Mouse (Mus musculus): Measurements from ENCODE around the gene Gfpt1.
"Not testable (repeated sequence)": the region's sequence is repeated elsewhere in the genome, so short reads cannot be mapped to it uniquely, and the experiment has no call there.

Gfpt1 gene

DNA sequence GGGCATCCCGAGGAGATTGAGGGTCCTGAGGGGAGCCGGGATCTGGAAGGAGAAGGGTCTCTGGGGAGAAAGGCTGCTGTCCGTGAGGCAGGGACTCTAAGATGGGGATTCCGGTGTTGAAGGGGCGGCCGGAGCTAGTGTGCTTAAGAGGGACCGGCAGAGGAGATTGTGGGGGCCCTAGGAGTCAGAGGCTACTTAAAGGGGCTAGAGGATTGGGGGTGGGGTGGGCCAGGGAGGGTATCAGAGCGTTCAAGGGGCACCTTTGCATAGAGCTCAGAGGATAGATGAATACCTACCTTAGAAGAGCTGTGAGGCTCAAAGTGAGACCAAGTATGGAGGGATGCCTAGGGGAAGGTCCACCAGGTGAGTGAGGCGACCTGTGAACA is 478 bp downstream of the Gfpt1 start:
- DNase-seq: no peak

DNA sequence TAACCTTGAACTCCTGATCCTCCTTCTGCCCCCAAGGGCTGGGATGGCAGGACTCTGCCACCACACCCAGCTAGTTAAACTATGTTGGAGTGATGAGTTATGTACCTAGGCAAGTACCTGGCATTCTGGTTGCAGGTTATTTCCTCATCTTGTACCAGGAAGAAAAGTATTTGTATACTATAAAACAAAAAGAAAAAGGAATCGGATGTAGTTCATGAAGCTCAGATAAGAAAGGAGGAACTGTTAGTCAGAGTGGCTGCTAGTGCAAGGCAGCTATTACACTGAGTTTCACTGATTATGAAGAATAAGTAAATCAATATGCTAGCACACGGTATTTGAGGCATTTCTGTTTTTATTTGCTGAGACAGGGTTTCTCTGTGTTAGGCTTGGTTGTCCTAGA is 2.2 kb downstream of the Gfpt1 start:
- no peak for DNase-seq

DNA sequence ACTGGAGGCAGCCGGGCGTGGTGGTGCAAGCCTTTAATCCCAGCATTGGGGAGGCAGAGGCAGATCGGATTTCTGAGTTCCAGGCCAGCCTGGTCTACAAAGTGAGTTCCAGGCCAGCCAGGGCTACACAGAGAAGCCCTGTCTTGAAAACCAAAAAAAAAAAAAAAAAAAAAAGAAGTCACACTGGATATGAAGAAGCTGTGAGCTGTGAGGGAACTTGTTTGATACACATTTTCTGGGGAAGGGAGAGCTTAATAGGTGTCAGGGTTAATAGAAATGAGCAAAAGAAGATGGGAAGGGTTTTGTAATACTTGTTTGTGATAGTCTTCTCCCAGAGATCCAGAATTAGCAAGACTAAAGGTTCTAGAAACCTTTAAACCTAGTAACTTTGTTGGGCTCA is 2.9 kb downstream of the Gfpt1 start:
- no peak for DNase-seq

GRCm38 (mm10) chr6:87048712-87049111 is 6.1 kb downstream of the Gfpt1 start:
- not testable (repeated sequence) for DNase-seq

DNA sequence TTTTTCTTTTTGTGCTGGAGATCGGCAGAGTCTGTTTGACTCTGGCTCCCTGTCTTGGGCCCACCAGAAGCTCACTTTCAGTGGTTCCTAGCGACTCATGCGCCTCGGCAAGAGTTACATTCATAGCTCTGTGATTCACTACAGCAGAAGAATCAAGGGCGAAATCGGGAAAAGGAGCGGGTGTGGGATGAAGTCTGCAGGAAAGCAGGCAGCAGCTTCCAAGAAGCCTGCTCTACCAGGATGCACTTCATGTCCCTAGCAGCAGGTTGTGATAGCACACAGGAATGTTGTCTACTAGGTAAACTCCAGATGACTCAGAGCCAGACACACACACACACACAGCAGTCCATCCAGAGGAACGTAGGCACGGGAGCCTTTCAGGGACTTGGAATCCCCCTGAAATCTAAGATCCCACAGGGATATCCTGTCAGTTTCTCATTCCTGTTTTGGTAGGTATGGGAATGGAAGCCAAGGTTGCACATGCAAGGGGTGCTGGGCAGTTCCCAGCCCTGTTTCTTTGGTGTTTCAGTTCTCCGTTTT is 9.3 kb downstream of the Gfpt1 start:
- no peak for DNase-seq

DNA sequence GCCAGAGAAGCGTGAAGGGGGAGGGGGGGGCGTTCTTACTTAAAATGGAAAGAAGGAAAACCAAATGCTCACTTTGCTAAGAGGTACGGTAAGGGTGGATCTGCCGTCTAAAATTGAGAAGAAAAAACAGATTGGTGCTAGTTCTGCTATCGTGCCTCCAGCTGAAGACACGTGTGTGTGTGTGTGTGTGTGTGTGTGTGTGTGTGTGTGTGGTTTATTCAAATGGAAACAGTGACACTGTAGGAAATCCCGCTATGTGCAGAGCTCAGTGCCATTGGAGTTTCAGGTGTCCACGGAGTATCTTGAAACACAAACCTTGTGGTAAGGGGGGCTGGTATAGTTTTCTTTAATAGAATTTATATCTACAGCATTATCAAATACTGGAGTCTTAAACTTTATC is 11.5 kb downstream of the Gfpt1 start:
- DNase-seq: no peak

DNA sequence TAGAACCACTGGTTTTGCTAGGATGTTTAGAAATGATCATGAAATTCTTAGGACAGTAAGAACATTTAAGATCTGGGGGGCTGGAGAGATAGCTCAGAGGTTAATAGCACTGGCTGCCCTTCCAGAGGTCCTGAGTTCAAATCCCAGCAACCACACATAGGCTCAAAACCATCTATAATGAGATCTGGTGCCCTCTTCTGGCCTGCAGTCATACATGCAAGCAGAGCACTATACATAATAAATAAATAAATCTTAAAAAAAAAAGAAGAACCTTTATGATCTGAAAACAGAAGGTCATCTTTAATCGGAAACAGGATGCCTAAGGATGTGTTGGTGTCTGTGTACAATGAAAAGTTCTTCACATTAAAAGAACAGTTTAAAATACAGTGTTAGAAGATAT is 17.1 kb downstream of the Gfpt1 start:
- DNase-seq: no peak

DNA sequence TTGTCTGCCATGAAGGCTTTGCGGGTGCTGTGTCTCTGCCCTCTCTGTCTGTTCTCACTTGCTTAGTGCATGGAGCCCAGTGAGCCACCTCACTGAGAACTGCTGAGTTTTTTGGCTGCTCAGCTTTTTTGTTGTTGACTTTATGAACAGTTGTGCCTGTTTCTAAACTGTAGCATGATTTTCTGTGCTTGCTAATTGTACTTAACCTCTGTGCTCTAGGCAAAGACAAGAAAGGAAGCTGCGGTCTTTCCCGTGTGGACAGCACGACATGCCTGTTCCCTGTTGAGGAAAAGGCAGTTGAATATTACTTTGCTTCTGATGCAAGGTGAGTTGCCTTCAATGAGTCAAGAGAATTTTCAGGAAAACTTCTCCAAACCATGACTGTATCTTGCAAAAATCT is 20.9 kb downstream of the Gfpt1 start:
- DNase-seq: no peak

DNA sequence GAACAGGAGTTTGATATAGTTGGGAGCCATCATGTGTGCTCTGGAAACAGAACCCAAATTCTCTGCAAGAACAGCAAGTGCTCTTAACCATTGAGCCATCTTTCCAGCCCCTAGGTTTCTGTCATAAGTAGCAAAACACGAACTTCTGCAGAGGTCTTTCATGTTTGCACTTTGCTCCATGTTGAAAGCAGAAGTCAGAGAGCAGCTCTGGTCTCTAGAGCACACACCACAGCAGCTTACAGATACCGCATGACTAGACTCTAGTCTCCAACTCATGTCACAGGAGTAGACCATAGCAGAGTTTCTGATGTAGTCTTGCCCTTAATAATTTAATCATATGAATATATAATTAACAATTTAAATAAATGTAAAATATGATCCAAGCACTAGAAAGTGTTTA is 25.6 kb downstream of the Gfpt1 start:
- peak; percentile 6 for DNase-seq

DNA sequence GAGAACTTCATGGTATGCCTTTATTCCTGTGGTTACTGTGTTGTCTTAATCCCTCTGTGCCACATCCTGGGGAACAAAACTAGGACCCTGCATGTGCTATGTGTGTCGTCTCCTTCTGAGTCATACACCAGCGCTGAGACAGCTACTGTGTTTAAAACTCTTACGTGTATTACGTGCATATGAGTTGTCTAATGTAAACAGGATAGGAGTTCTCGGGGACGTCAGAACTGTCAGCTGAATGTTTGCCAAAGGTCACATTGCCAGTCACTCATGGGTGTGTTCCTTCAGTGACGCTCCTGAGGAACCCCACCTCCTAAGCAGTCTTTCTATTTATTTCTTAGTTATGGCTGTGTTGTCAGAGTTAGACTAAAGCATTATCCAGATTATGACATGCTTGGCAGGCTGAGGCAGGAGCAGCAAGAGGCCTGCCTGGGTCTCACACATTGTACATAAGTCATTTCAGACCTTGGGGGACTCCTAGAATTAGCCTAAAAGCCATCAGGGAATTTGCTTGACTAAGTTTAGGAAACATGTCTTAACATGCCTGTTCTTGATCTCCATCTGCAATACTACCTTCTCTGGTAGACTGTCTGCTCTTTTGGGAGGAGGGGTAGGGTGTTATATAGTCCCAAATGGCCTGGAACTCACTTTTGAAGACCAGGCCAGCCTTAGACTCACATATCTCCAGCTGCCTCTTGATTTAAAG is 26.7 kb downstream of the Gfpt1 start:
- peak; percentile 72 for DNase-seq

DNA sequence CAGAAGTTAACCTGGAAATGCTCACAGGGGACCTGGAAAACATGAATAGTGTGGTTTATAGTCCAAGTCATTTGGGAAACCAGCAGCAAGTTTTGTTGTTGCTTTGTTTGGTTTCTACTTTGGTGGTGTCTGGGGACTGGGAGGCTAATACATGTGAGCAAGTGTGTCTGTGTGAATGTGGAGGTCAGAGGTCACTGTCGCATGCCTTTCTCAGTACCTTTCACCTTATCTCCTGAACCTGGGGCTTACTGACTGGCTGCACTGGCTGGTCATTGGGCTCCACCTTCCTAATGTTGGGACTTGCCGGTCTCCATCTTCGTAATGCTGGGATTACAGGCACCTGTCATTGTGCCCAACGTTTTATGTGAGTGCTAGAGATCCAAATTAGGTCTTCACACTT is 28.0 kb downstream of the Gfpt1 start:
- no peak for DNase-seq

- DNase-seq: no peak
These were observed 30.1 kb downstream of the Gfpt1 start for GRCm38 (mm10) chr6:87072759-87073158.

DNA sequence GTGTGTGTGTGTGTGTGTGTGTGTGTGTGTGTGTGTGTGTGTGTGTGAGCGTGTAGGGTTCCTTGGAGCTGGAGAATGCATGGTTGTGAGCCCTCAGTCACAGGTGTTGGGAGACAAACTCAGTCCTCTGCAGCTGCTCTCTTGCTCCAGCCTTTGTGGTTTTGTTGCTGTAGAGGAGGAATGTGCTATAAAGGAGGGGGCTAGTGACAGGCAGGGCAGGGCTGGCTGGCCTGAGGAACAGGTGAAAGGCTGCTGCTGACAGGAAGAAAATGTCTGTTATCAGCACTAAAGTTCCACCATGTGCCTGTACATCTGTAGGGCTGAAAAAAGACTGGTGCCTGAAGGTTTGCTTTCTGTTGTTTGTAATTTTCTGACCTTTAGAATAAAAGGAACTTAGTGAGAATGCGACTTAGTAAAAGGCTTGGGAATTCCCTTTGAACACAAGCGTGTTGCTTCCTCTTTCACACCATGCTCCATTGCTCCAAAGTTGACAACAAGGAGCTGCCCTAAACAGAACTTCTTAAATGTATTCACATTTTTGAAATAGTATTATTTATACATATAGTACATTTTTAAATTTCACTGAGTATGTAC is 32.5 kb downstream of the Gfpt1 start:
- peak; percentile 13 for DNase-seq

DNA sequence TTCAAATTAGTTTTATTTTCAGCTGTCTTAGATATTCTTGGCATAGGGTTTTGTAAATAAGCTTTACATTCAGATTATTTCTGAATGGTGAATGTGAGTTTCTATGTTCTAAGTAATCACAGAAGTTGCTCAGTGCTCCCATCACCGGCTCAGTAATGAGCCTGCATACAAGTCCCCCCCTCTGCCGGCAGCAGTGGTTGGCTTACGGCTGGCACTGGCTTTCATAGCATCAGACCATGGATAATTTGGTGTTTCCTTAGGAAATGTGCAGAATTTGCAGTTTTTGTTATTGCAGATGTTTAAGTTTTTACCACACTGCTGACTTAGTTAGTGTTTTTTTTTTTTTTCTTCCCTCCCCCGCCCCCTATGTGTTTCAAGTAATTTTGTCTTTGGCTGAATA is 36.8 kb downstream of the Gfpt1 start:
- no peak for DNase-seq

DNA sequence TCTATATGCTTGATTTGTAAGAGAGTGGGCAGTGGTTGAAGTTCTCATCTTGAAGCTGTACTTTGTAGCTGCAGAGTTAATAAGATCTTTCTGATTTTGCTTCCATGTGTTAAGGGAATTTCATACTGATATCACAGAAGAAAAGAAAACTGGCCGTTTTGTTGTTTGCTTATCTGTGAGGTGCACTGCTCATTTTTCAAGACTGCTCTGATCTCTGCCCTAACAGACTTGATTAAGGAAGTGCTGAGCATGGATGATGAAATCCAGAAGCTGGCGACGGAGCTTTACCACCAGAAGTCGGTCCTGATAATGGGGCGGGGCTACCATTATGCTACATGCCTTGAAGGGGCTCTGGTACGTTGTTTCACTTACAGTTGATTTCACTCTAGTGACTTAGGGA is 42.4 kb downstream of the Gfpt1 start:
- DNase-seq: peak; percentile 53

DNA sequence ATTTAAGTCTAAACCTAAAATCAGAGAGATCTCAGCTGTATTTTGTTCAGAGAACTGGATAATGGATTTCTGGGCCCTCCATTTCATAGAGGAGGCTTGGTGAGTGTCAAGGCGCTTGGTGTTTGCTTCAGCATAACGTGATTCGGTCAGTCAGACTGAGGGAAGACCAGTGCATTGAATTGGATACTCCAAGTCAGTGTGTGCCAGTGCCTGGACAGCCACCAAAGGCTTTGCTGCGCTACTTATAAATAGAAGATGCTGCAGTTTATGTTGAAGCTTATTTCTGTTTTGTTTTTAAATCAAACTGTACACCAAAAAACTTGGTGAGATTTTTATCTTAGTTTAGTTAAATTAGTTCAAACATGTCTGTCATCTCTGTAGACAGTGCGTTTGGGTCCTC is 45.7 kb downstream of the Gfpt1 start:
- no peak for DNase-seq

DNA sequence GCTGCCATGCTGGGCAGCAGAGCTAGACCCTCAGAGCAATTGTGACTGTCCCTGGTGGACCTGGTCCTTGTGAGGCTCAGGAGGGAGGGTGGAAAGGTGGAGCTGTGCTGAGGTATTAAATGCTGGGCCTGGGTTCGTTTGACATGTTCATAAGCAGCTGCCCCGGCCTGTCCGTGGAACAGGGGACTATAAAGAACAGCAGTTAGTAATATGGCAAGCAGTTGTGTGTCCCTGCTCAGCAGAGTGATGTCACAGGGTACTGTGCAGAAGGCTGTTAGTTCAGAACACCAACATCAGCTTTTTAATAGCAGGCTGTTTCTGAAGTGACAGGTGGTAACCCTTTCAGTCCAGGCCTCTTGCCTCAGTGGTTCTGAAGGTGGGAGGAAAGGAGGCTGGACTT is 48.2 kb downstream of the Gfpt1 start:
- DNase-seq: no peak

DNA sequence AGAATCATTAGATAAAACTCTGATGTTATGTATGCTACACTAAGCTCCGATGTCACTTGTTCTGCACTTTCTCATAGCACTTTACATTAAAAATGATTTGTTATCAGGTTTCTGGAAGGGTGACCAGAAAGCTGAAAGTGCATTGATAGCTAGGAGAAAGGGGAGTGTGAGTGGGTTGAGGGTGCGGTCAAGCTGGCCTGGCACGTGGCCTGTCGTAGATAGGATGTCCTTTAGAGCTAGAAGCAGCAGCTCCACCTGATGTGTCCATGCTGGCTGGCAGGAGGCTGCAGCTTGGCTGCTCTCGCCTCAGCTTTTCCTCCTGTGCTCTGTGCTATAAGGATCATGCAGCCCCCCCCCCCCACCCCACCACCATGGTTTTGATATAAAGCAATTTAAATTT is 49.8 kb downstream of the Gfpt1 start:
- no peak for DNase-seq

DNA sequence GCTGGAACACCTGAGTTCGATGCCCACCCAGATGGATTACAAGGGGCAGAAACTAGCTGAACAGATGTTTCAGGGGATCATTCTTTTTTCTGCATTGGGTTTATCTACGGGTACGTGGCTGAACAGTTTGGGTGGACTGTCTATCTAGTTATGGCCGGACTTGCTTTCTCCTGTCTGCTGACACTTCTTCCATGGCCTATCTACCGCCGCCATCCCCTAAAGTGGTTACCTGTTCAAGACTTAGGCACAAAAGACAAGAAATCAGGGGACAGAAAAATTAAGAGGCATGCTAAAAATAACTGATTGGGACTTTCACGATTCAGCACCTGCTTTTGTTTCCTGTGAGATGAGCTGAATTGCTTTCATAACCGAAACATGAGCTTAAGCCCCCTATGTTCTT is 51.0 kb downstream of the Gfpt1 start:
- DNase-seq: not testable (repeated sequence)

- no peak for DNase-seq
These were observed 56.6 kb downstream of the Gfpt1 start for GRCm38 (mm10) chr6:87099261-87099660.

- peak; percentile 61 for DNase-seq
These were observed 57.1 kb downstream of the Gfpt1 start for GRCm38 (mm10) chr6:87099671-87100296.

DNA sequence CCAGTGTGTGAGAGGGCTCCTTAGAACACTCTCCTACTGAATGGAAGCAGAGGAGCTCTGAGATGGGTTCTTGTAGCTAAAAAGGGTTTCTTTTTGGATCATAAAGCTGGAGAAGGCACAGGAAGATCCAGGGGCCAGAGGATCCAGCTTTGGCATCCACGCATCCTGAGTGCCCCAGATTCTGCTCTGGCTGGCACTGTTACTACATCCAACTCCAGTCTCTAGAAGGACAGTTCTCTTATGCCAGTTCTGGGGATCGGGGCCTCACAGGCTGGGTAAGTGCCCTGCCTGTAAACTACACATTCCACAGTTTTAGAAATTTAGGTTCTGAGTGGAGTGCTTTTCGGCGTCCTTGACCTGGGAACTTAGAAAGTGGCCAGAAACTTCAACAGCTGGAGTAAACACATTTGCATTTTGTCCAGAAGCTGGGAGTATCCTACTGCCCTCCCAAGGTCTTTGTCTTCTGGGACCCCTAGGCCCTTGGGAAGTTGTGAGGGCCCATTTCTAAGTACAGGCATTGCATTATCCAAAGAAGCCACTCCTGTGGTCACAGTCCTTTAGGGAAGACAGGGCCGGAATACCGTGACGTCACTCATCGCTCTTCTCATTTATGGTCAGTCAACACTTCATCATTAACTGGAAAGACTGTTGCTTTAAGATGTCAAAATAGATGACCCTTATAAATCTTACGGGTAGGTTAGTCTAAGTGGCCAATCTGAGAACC is 57.8 kb downstream of the Gfpt1 start:
- peak; percentile 15 for DNase-seq

- peak; percentile 96 for DNase-seq
These were observed 58.8 kb downstream of the Gfpt1 start for GRCm38 (mm10) chr6:87101281-87101954.
